ENCODE assay signal across 16 mouse cellular contexts in the genomic region with DNA sequence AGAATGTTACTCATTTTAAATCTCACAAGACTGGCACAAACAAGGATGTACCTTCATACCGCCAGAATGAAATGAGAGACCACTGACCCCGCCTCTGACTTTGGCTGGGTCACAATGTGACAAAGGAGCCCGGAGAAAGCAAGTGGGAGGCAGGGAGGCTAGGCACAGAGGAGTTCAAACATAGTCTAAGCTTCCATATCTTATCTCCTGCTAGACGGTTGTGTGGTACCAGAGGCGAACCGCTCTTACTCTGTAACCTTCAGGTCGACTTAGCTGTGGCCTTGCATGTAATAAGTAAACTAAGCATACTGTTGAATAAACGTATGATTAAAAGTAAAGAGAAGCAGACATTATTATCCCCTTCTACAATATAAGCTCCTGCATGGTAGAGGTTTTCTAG.
A peak's percentile ranks its signal among the peaks of the same experiment; 100 is the strongest.
DNase-seq lines count a peak whose midpoint lies in the region; ATAC-seq and TF ChIP-seq lines count a peak whose summit lies in the region.
"Had no signal": no experiment of that assay in that cellular context is flagged by ENCODE, and none has a peak within 500 bp of the region (broad histone marks: within the 10 kb centered on the region; RNA-seq: fewer than 3 reads in every experiment).

No protein-coding gene starts in this region.

- ATAC-seq in intestine, embryonic 15.5 days, result peak; percentile 70
- no peak for ATAC-seq in intestine, postnatal 0 days
- ATAC-seq in stomach, embryonic 16.5 days (ENCODE audit: insufficient read depth, low FRiP score), result peak; percentile 56; the same call in 1 of the 2 replicates
- ATAC-seq: forebrain, postnatal 0 days had no signal

- TF ChIP-seq CTCF in intestine, postnatal 0 days (IDR thresholded peaks at IDR 0.05; ENCODE audit: low read depth), result no peak

- no peak overlapping the region for H3K4me3 ChIP-seq in intestine, embryonic 15.5 days (replicated peaks)
- H3K4me3 ChIP-seq in intestine, postnatal 0 days (ENCODE audit: low read depth, low read length), result no peak overlapping the region
- no peak overlapping the region for H3K4me3 ChIP-seq in stomach, embryonic 16.5 days (replicated peaks; ENCODE audit: low read length)
- H3K4me3 ChIP-seq: embryonic facial prominence, embryonic 12.5 days; hindbrain, embryonic 15.5 days had no signal

- no peak overlapping the region for H3K4me2 ChIP-seq in intestine, embryonic 15.5 days (replicated peaks)
- H3K4me2 ChIP-seq in intestine, postnatal 0 days (replicated peaks; ENCODE audit: low read depth), result no peak overlapping the region
- H3K4me2 ChIP-seq in stomach, embryonic 16.5 days (ENCODE audit: low read depth, low read length), result no peak overlapping the region
- H3K4me2 ChIP-seq: embryonic facial prominence, embryonic 12.5 days; hindbrain, embryonic 15.5 days had no signal

- no peak overlapping the region for H3K27ac ChIP-seq in intestine, embryonic 15.5 days
- no peak overlapping the region for H3K27ac ChIP-seq in intestine, postnatal 0 days (ENCODE audit: low read depth, low read length)
- 0 out of 2 replicates have a peak overlapping the region, but pooled peaks have one; percentile 2 for H3K27ac ChIP-seq in stomach, embryonic 16.5 days (ENCODE audit: low read length)
- H3K27ac ChIP-seq: embryonic facial prominence, embryonic 12.5 days; hindbrain, embryonic 15.5 days had no signal

- peaks cover 20% of the 10 kb centered on the region for H3K4me1 ChIP-seq in intestine, embryonic 15.5 days (replicated peaks)
- peaks cover 4% of the 10 kb centered on the region; the same call in 1 of the 2 replicates for H3K4me1 ChIP-seq in intestine, postnatal 0 days (replicated peaks; ENCODE audit: control insufficient read depth, insufficient read depth, low read length)
- H3K4me1 ChIP-seq in stomach, embryonic 16.5 days (ENCODE audit: control insufficient read depth, insufficient read depth, low read length), result peaks cover 23% of the 10 kb centered on the region

- no peaks in the 10 kb centered on the region for H3K9me3 ChIP-seq in intestine, embryonic 15.5 days
- H3K9me3 ChIP-seq in intestine, postnatal 0 days (ENCODE audit: control insufficient read depth), result no peaks in the 10 kb centered on the region
- H3K9me3 ChIP-seq in stomach, embryonic 16.5 days (replicated peaks; ENCODE audit: control insufficient read depth, low read length), result no peaks in the 10 kb centered on the region
- H3K9me3 ChIP-seq: embryonic facial prominence, embryonic 12.5 days; hindbrain, embryonic 15.5 days had no signal

- WGBS in intestine, embryonic 15.5 days, result 43% methylated on average over 8 of the region's 8 CpGs
- 35% methylated on average over 8 of the region's 8 CpGs for WGBS in intestine, postnatal 0 days
- WGBS in stomach, embryonic 16.5 days, result 34% methylated on average over 8 of the region's 8 CpGs

- 0 out of 2 replicates have a peak, but pooled peaks cover 3% of the 10 kb centered on the region for H3K36me3 ChIP-seq in intestine, embryonic 15.5 days
- no peaks in the 10 kb centered on the region; the same call in 1 of the 2 replicates for H3K36me3 ChIP-seq in intestine, postnatal 0 days (ENCODE audit: control insufficient read depth, insufficient read depth)
- H3K36me3 ChIP-seq in stomach, embryonic 16.5 days (ENCODE audit: control insufficient read depth, insufficient read depth, low read length), result no peaks in the 10 kb centered on the region
- H3K36me3 ChIP-seq: hindbrain, embryonic 15.5 days had no signal

- H3K27me3 ChIP-seq in intestine, embryonic 15.5 days (replicated peaks), result no peaks in the 10 kb centered on the region
- H3K27me3 ChIP-seq in intestine, postnatal 0 days (replicated peaks; ENCODE audit: control insufficient read depth, insufficient read depth, low read length), result no peaks in the 10 kb centered on the region
- no peaks in the 10 kb centered on the region for H3K27me3 ChIP-seq in stomach, embryonic 16.5 days (ENCODE audit: control insufficient read depth, insufficient read depth, low read length)
- H3K27me3 ChIP-seq: embryonic facial prominence, embryonic 12.5 days; hindbrain, embryonic 15.5 days had no signal

- DNase-seq in ovary, postnatal 36 days (ENCODE audit: low spot score), result peak; percentile 46
- no peak for DNase-seq in ovary, postnatal 14 days (ENCODE audit: low spot score)
- no peak for DNase-seq in embryo, embryonic 9.5 days (ENCODE audit: extremely low spot score)
- DNase-seq: adrenal gland, adult 2 months; adrenal gland, postnatal 25 days; cerebellum, adult 18-20 months; cerebellum, adult 9-11 months; embryo, embryonic 11 days; forebrain, postnatal 0 days; gastrocnemius, postnatal 14 days; heart, postnatal 36 days had no signal

- no peak overlapping the region for H3K9ac ChIP-seq in intestine, embryonic 15.5 days
- H3K9ac ChIP-seq in intestine, postnatal 0 days (ENCODE audit: low read depth, low read length), result no peak overlapping the region
- no peak overlapping the region for H3K9ac ChIP-seq in stomach, embryonic 16.5 days (ENCODE audit: low read length)
- H3K9ac ChIP-seq: embryonic facial prominence, embryonic 12.5 days; forebrain, postnatal 0 days; hindbrain, embryonic 15.5 days had no signal
